Mouse (Mus musculus) CH12.LX (cell line): ENCODE measurements at regions not wholly inside any gene's neighbourhood (a gene's known extent, or its start where the extent isn't known, plus 50 kb on each side); places are given as distances from the start of the nearest gene placed in this dataset.

Experiments
- CHD2 ChIP-seq: IDR thresholded peaks from 2 replicates; pipeline ENCODE4 v1.6.1; 2011; ENCODE audit warnings: low read length, improper control_type of control experiment
- MXI1 ChIP-seq: IDR thresholded peaks from 2 replicates; pipeline ENCODE4 v1.6.1; 2011; ENCODE audit warnings: mild to moderate bottlenecking, low read depth, low read length, improper control_type of control experiment
- POLR2A ChIP-seq: IDR thresholded peaks from 2 replicates; pipeline ENCODE4 v1.6.1; 2011; ENCODE audit warnings: low read depth, mild to moderate bottlenecking, improper control_type of control experiment, low read length
- POLR2AphosphoS2 ChIP-seq: IDR thresholded peaks from 2 replicates; pipeline ENCODE4 v1.6.1; 2011; ENCODE audit warnings: low read depth, low read length, improper control_type of control experiment

- no peak for TF ChIP-seq POLR2AphosphoS2
- TF ChIP-seq CHD2 = no peak
- TF ChIP-seq POLR2A = no peak
- TF ChIP-seq MXI1 = no peak
These were observed 232.6 kb upstream of the Sulf2 start for GRCm38 (mm10) chr2:166388050-166388449.
